Mouse (Mus musculus): ENCODE measurements around the gene Tnni2. TPM values are rescaled to one million over a fixed set of nuclear protein-coding genes. Genes with fewer than 3 reads are reported as not detected.

Gene Tnni2
- polyA plus RNA-seq, 2 experiments, result 2.1 to 2.2 TPM

DNA sequence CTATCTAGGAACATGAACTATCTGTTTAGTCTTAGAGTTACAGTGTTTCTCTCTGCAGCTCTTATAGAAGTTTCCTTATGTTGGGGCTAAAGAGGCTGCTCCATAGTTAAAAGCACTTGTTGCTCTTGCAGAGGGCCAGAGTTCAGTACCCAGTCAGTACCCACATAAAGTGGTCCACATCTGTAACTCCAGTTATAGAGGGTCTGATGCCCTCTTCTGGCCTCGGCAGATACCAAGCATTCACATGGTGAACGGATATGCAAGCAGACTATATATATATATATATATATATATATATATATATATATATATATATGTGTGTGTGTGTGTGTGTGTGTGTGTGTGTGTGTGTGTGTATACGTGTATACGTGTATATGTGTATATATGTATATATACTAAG, 33.7 kb upstream of the Tnni2 start:
- no peak for DNase-seq (ENCODE audit: low read depth in 3 of 3, low spot score in 3 of 3)
- ATAC-seq (ENCODE audit: insufficient read depth), result no peak
- Histone ChIP-seq H3K4me3 (ENCODE audit: insufficient read depth in 1 of 2, low read depth in 2 of 2, low read length in 2 of 2) (no peak overlapping the region), H3K4me2 (ENCODE audit: low read depth) (no peak overlapping the region), H3K36me3 (replicated peaks; ENCODE audit: control insufficient read depth, insufficient read depth, low read depth) (no peaks in the 10 kb centered on the region), H3K27ac (no peak overlapping the region), H3K9ac (replicated peaks) (no peak overlapping the region), H3K9me3 (ENCODE audit: control insufficient read depth, low read length) (no peaks in the 10 kb centered on the region), H3K27me3 (ENCODE audit: control insufficient read depth, insufficient read depth, low read length) (no peaks in the 10 kb centered on the region), H3K4me1 (replicated peaks; ENCODE audit: control insufficient read depth in 2 of 2, insufficient read depth in 2 of 2, low read length in 1 of 2) (peaks cover 2 to 12% of the 10 kb centered on the region in 2 experiments; a peak in 3 of 4 replicates)
- TF ChIP-seq CTCF (IDR thresholded peaks at IDR 0.05; ENCODE audit: low read depth), result peak; percentile 22; the same call in 1 of the 2 replicates
- TF ChIP-seq EP300 (IDR thresholded peaks at IDR 0.05; ENCODE audit: low read depth), result no peak
- 43% methylated on average over 4 of the region's 4 CpGs for WGBS (ENCODE audit: insufficient replicate concordance)

DNA sequence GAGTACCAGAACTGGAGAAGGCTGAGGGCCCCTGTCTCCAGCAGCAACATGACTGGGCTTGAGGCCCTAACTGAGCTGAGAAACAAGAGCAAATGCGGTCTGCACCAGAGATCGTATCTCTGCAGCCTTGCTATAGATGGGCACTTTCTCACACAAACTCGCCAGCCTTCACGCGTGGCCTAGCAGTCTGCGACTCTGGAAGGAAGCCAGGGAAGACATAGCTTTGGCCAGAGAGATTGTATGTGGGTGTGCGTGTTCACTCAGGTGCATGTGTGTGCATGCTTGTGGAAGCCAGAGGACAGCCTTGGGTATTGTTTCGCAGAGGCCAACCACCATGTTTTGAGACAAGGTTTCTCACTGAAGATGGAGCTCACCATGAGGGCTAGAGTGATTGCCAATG, 32.9 kb upstream of the Tnni2 start:
- Histone ChIP-seq H3K27ac (no peak overlapping the region), H3K9ac (replicated peaks) (no peak overlapping the region), H3K4me2 (ENCODE audit: low read depth) (no peak overlapping the region), H3K27me3 (ENCODE audit: control insufficient read depth, insufficient read depth, low read length) (no peaks in the 10 kb centered on the region), H3K4me3 (ENCODE audit: insufficient read depth in 1 of 2, low read depth in 2 of 2, low read length in 2 of 2) (no peak overlapping the region), H3K36me3 (replicated peaks; ENCODE audit: control insufficient read depth, insufficient read depth, low read depth) (no peaks in the 10 kb centered on the region), H3K4me1 (replicated peaks; ENCODE audit: control insufficient read depth in 2 of 2, insufficient read depth in 2 of 2, low read length in 1 of 2) (peaks cover 8 to 17% of the 10 kb centered on the region in 2 experiments), H3K9me3 (ENCODE audit: control insufficient read depth, low read length) (no peaks in the 10 kb centered on the region)
- no peak for ATAC-seq (ENCODE audit: insufficient read depth)
- TF ChIP-seq CTCF (IDR thresholded peaks at IDR 0.05; ENCODE audit: low read depth), result no peak
- no peak for TF ChIP-seq EP300 (IDR thresholded peaks at IDR 0.05; ENCODE audit: low read depth)
- DNase-seq (ENCODE audit: low read depth in 3 of 3, low spot score in 3 of 3), result no peak
- 74% methylated on average over 8 of the region's 8 CpGs for WGBS (ENCODE audit: insufficient replicate concordance)

DNA sequence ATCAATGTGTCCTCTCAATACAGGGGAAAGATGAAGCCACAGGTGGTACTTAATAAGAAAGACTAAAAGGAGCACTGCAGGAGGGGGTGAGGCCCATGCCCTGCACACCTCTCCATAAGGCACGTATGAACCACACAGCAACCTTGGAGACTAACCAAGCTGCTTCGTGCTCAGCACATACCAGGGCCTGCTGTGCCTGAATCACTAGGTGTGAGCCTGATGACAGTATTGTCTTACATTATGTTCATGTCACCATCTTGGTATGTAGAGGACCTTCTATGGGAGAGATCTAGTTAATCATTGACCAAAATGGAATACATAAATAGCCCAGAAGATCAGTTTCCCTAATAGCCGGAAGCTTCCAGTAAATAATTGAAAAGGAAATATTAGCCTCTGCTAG, 32.0 kb upstream of the Tnni2 start:
- TF ChIP-seq CTCF (IDR thresholded peaks at IDR 0.05; ENCODE audit: low read depth), result no peak
- TF ChIP-seq EP300 (IDR thresholded peaks at IDR 0.05; ENCODE audit: low read depth), result no peak

DNA sequence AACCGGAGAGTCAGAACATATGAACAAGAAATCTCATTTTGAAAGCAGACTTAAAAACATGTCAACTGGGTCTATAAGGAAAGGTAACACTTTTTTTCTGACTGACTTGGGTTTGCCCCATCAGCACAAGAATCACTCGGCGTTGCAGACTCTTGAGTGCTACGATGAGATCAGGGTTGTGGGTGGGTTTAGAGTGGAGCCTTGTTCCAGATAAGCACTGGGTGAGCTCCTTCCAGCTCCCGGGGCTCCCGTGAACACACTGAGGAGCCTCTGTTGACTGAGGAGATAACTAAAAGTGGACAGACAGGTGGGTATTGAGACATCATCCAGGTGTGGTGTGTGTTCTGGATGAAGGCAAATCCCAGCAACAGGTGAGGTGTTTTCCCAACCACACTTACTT, 28.3 kb upstream of the Tnni2 start:
- no peak overlapping the region for H3K9ac ChIP-seq (replicated peaks)
- ATAC-seq (ENCODE audit: insufficient read depth), result peak; percentile 75
- H3K9me3 ChIP-seq (ENCODE audit: control insufficient read depth, low read length), result no peaks in the 10 kb centered on the region
- no peak overlapping the region for H3K4me3 ChIP-seq (ENCODE audit: insufficient read depth in 1 of 2, low read depth in 2 of 2, low read length in 2 of 2)
- H3K27ac ChIP-seq, result no peak overlapping the region
- DNase-seq (ENCODE audit: low read depth in 3 of 3, low spot score in 3 of 3), result no peak
- WGBS (ENCODE audit: insufficient replicate concordance), result 25% methylated on average over 6 of the region's 6 CpGs
- H3K27me3 ChIP-seq (ENCODE audit: control insufficient read depth, insufficient read depth, low read length), result no peaks in the 10 kb centered on the region
- TF ChIP-seq CTCF (IDR thresholded peaks at IDR 0.05; ENCODE audit: low read depth) (no peak), EP300 (IDR thresholded peaks at IDR 0.05; ENCODE audit: low read depth) (no peak)
- no peak overlapping the region for H3K4me2 ChIP-seq (ENCODE audit: low read depth)
- no peaks in the 10 kb centered on the region for H3K36me3 ChIP-seq (replicated peaks; ENCODE audit: control insufficient read depth, insufficient read depth, low read depth)
- H3K4me1 ChIP-seq (replicated peaks; ENCODE audit: control insufficient read depth in 2 of 2, insufficient read depth in 2 of 2, low read length in 1 of 2), result peaks cover 8 to 16% of the 10 kb centered on the region in 2 experiments

More for the DNA sequence above, 32.0 kb upstream of the Tnni2 start:
- Histone ChIP-seq H3K27ac (no peak overlapping the region), H3K36me3 (replicated peaks; ENCODE audit: control insufficient read depth, insufficient read depth, low read depth) (no peaks in the 10 kb centered on the region), H3K4me2 (ENCODE audit: low read depth) (no peak overlapping the region), H3K9ac (replicated peaks) (no peak overlapping the region), H3K9me3 (ENCODE audit: control insufficient read depth, low read length) (no peaks in the 10 kb centered on the region), H3K4me3 (ENCODE audit: insufficient read depth in 1 of 2, low read depth in 2 of 2, low read length in 2 of 2) (no peak overlapping the region), H3K27me3 (ENCODE audit: control insufficient read depth, insufficient read depth, low read length) (no peaks in the 10 kb centered on the region), H3K4me1 (replicated peaks; ENCODE audit: control insufficient read depth in 2 of 2, insufficient read depth in 2 of 2, low read length in 1 of 2) (peaks cover 8 to 16% of the 10 kb centered on the region in 2 experiments)
- WGBS (ENCODE audit: insufficient replicate concordance), result 79% methylated on average over 3 of the region's 3 CpGs
- ATAC-seq (ENCODE audit: insufficient read depth), result no peak
- no peak for DNase-seq (ENCODE audit: low read depth in 3 of 3, low spot score in 3 of 3)

DNA sequence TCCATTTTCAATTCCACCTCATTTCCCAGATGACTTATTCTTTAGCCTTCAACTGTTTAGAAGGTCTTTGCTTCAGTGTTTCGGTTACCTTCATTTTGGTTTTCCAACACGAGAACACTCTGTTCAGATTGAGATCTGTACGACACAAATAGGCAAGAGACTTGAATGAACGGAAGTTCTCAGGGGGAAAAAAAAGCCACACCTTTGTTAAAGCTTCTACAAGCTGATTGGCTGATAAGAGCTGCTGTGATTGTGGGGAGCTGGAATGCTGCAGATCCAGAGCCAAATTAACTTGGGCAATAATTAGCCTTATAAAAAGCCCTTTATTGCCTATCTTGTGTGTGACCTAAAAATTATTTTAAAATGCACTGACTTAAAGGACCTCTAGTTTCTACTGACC, 26.3 kb upstream of the Tnni2 start:
- ATAC-seq (ENCODE audit: insufficient read depth) (no peak), DNase-seq (ENCODE audit: low read depth in 3 of 3, low spot score in 3 of 3) (no peak)
- Histone ChIP-seq H3K4me1 (replicated peaks; ENCODE audit: control insufficient read depth in 2 of 2, insufficient read depth in 2 of 2, low read length in 1 of 2) (peaks cover 20 to 29% of the 10 kb centered on the region in 2 experiments), H3K27ac (no peak overlapping the region), H3K36me3 (replicated peaks; ENCODE audit: control insufficient read depth, insufficient read depth, low read depth) (no peaks in the 10 kb centered on the region), H3K27me3 (ENCODE audit: control insufficient read depth, insufficient read depth, low read length) (no peaks in the 10 kb centered on the region), H3K9me3 (ENCODE audit: control insufficient read depth, low read length) (no peaks in the 10 kb centered on the region), H3K4me2 (ENCODE audit: low read depth) (no peak overlapping the region), H3K9ac (replicated peaks) (no peak overlapping the region), H3K4me3 (ENCODE audit: insufficient read depth in 1 of 2, low read depth in 2 of 2, low read length in 2 of 2) (no peak overlapping the region)
- TF ChIP-seq CTCF (IDR thresholded peaks at IDR 0.05; ENCODE audit: low read depth), result no peak
- no peak for TF ChIP-seq EP300 (IDR thresholded peaks at IDR 0.05; ENCODE audit: low read depth)
- 41% methylated on average over 4 of the region's 4 CpGs for WGBS (ENCODE audit: insufficient replicate concordance)

Measured in liver, embryonic 14.5 days (tissue).